Mouse (Mus musculus) liver, adult 2 months (tissue): ENCODE results near the gene Chit1.

Experiments
- CTCF ChIP-seq: fragments of 200-500 bp; IDR thresholded peaks from 2 replicates; pipeline ENCODE4 v1.5.1; 2011; ENCODE audit warnings: low read depth, low read length, control low read depth
- POLR2A ChIP-seq: fragments of 200-500 bp; IDR thresholded peaks from 2 replicates; pipeline ENCODE4 v1.6.1; 2011; ENCODE audit warnings: low read length, control low read depth; ENCODE audit not compliant: insufficient read depth; ENCODE audit errors: extremely low read depth

GRCm38 (mm10) chr1:134077389-134078060 is 33.5 kb upstream of the Chit1 start:
- no peak for TF ChIP-seq POLR2A
- TF ChIP-seq CTCF = no peak
